Mouse (Mus musculus): Measurements from ENCODE around the gene Hpn.

DNA sequence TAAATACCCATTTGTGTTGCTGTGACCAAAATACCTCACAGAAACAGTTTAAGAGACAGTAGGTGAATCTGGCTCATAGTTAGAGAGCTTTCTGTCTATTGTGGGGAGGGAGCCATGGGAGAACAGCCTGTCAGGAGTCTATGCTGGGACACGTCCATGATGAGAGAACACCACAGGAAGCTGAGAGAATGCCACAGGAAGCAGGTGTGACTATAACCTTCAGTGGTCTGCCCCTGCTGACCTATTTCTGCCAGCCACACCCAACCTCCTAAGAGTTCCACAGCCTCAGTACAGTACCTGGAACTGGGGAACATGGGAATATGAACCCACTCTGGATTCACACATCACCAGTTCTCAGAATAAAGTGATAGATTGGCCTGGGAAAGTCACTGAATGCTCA is 49.7 kb upstream of the Hpn start:
- no peak for TF ChIP-seq CTCF (IDR thresholded peaks at IDR 0.05; ENCODE audit: borderline replicate concordance, insufficient read depth, low read length)
- TF ChIP-seq POLR2A (IDR thresholded peaks at IDR 0.05; ENCODE audit: low read depth, low read length) = no peak
